In genomic region chr13:12037241-12037640, GRCm38 (mm10) we compare ENCODE assay signal across 14 mouse cellular contexts.
"Had no signal": no experiment of that assay in that cellular context is flagged by ENCODE, and none has a peak within 500 bp of the region (broad histone marks: within the 10 kb centered on the region; RNA-seq: fewer than 3 reads in every experiment).

No protein-coding gene starts in this region.

- H3K4me2 ChIP-seq: limb, embryonic 13.5 days; midbrain, embryonic 12.5 days; neural tube, embryonic 13.5 days had no signal

- H3K9me3 ChIP-seq: limb, embryonic 13.5 days; midbrain, embryonic 12.5 days; neural tube, embryonic 13.5 days had no signal

- H3K4me1 ChIP-seq: limb, embryonic 13.5 days; midbrain, embryonic 12.5 days; neural tube, embryonic 13.5 days had no signal

- H3K27ac ChIP-seq: kidney, postnatal 0 days; limb, embryonic 13.5 days; liver, embryonic 14.5 days; midbrain, embryonic 12.5 days; neural tube, embryonic 13.5 days had no signal

- H3K27me3 ChIP-seq: limb, embryonic 13.5 days; midbrain, embryonic 12.5 days; neural tube, embryonic 13.5 days had no signal

- H3K4me3 ChIP-seq: limb, embryonic 13.5 days; midbrain, embryonic 12.5 days; neural tube, embryonic 13.5 days had no signal

- H3K9ac ChIP-seq: limb, embryonic 13.5 days; liver, embryonic 14.5 days; midbrain, embryonic 12.5 days; neural tube, embryonic 13.5 days had no signal

- DNase-seq: kidney, postnatal 36 days; left cerebral cortex, postnatal 4 days; lung, adult 18-20 months; retina, postnatal 1 day; right cerebral cortex, postnatal 4 days; spleen, adult 18-20 months; thymus, adult 18-20 months; thymus, postnatal 14 days had no signal

- ATAC-seq: midbrain, embryonic 16.5 days had no signal

- H3K36me3 ChIP-seq: limb, embryonic 13.5 days; midbrain, embryonic 12.5 days; neural tube, embryonic 13.5 days had no signal
